Mouse (Mus musculus) ES-Bruce4 (cell line): Measurements from ENCODE around the gene Auts2. TPM values are rescaled to one million over a fixed set of nuclear protein-coding genes. Genes with fewer than 3 reads are reported as not detected.

Experiments
- H3K27ac ChIP-seq: 2 replicates; pipeline ENCODE4 v1.5.1; 2012; ENCODE audit warnings: low read length, inconsistent platforms; ENCODE audit not compliant: insufficient read depth
- H3K27me3 ChIP-seq: 2 replicates; pipeline ENCODE4 v1.6.1; 2012; ENCODE audit warnings: mild to moderate bottlenecking, low read length, inconsistent platforms; ENCODE audit not compliant: control insufficient read depth, poor library complexity, insufficient read depth, severe bottlenecking
- H3K36me3 ChIP-seq: 2 replicates; pipeline ENCODE4 v1.6.1; 2012; ENCODE audit warnings: inconsistent platforms, mild to moderate bottlenecking, low read length, moderate library complexity; ENCODE audit not compliant: control insufficient read depth, poor library complexity, insufficient read depth, severe bottlenecking
- H3K4me1 ChIP-seq: one replicate; pipeline ENCODE4 v1.8.1; 2011; ENCODE audit warnings: low read length; ENCODE audit not compliant: control insufficient read depth, insufficient read depth
- H3K4me3 ChIP-seq: 2 replicates; pipeline ENCODE4 v1.5.1; 2011; ENCODE audit warnings: low read depth, mild to moderate bottlenecking, low read length
- H3K9ac ChIP-seq: 2 replicates; pipeline ENCODE4 v1.6.1; 2012; ENCODE audit warnings: low read depth, mild to moderate bottlenecking, inconsistent platforms; ENCODE audit not compliant: poor library complexity, severe bottlenecking
- H3K9me3 ChIP-seq: replicated peaks from 2 replicates; pipeline ENCODE4 v1.6.1; 2012; ENCODE audit warnings: mild to moderate bottlenecking, low read length, inconsistent platforms; ENCODE audit not compliant: control insufficient read depth, poor library complexity, insufficient read depth, severe bottlenecking
- CTCF ChIP-seq: IDR thresholded peaks from one replicate; pipeline ENCODE4 v1.8.1; 2011; ENCODE audit warnings: low read depth, low read length
- EP300 ChIP-seq: IDR thresholded peaks from 2 replicates; pipeline ENCODE4 v1.6.1; 2011; ENCODE audit warnings: low read depth, low read length; ENCODE audit not compliant: insufficient read depth
- POLR2A ChIP-seq: IDR thresholded peaks from one replicate; pipeline ENCODE4 v1.8.1; 2011; ENCODE audit warnings: low read length; ENCODE audit not compliant: insufficient read depth
- polyA plus RNA-seq: library from polyadenylated mRNA; stranded (reverse); fragments of >200 nt; gene quantifications from 2 replicates; pipeline ENCODE4 v1.2.4, GENCODE M21; 2011; ENCODE audit warnings: low read depth; ENCODE audit not compliant: missing spikeins, insufficient read depth, insufficient read length

Gene Auts2
- polyA plus RNA-seq, 1 experiment, result 23.4 TPM

- H3K4me3 ChIP-seq, result no peak overlapping the region
- no peaks in the 10 kb centered on the region for H3K4me1 ChIP-seq
- TF ChIP-seq CTCF (no peak), EP300 (no peak), POLR2A (no peak)
- no peaks in the 10 kb centered on the region for H3K27me3 ChIP-seq
- no peak overlapping the region for H3K27ac ChIP-seq
- H3K9ac ChIP-seq, result no peak overlapping the region
- H3K36me3 ChIP-seq, result no peaks in the 10 kb centered on the region
- no peaks in the 10 kb centered on the region; the same call in 1 of the 2 replicates for H3K9me3 ChIP-seq
These were observed 832.2 kb downstream of the Auts2 start for GRCm38 (mm10) chr5:131710735-131711473.

GRCm38 (mm10) chr5:131707471-131707870 lies 835.7 kb downstream of the Auts2 start:
- H3K9me3 ChIP-seq, result no peaks in the 10 kb centered on the region; the same call in 1 of the 2 replicates
- H3K9ac ChIP-seq, result no peak overlapping the region
- TF ChIP-seq EP300, result no peak
- no peaks in the 10 kb centered on the region for H3K36me3 ChIP-seq
- no peak overlapping the region for H3K4me3 ChIP-seq
- H3K4me1 ChIP-seq, result no peaks in the 10 kb centered on the region
- H3K27ac ChIP-seq, result no peak overlapping the region
- no peaks in the 10 kb centered on the region for H3K27me3 ChIP-seq

- H3K27ac ChIP-seq, result no peak overlapping the region
- TF ChIP-seq EP300, result peak; percentile 69; the same call in 1 of the 2 replicates
- no peak for TF ChIP-seq CTCF
- no peaks in the 10 kb centered on the region for H3K4me1 ChIP-seq
- no peak overlapping the region for H3K4me3 ChIP-seq
- H3K9me3 ChIP-seq, result no peaks in the 10 kb centered on the region
- H3K9ac ChIP-seq, result no peak overlapping the region
- no peaks in the 10 kb centered on the region for H3K36me3 ChIP-seq
- no peaks in the 10 kb centered on the region for H3K27me3 ChIP-seq
These were observed 839.4 kb downstream of the Auts2 start for GRCm38 (mm10) chr5:131703729-131704128.

- Histone ChIP-seq H3K27me3 (no peaks in the 10 kb centered on the region), H3K9ac (no peak overlapping the region), H3K4me1 (no peaks in the 10 kb centered on the region), H3K4me3 (no peak overlapping the region), H3K36me3 (no peaks in the 10 kb centered on the region), H3K27ac (no peak overlapping the region), H3K9me3 (no peaks in the 10 kb centered on the region)
- TF ChIP-seq CTCF, result no peak
- no peak for TF ChIP-seq POLR2A
- no peak for TF ChIP-seq EP300
These were observed 840.2 kb downstream of the Auts2 start for GRCm38 (mm10) chr5:131702840-131703392.

- no peaks in the 10 kb centered on the region for H3K4me1 ChIP-seq
These were observed 844.2 kb downstream of the Auts2 start for GRCm38 (mm10) chr5:131698900-131699299.

GRCm38 (mm10) chr5:131690781-131691180 lies 852.4 kb downstream of the Auts2 start:
- H3K4me1 ChIP-seq, result no peaks in the 10 kb centered on the region
- H3K4me3 ChIP-seq, result no peak overlapping the region
- no peaks in the 10 kb centered on the region for H3K36me3 ChIP-seq
- H3K9ac ChIP-seq, result no peak overlapping the region
- H3K27ac ChIP-seq, result no peak overlapping the region
- TF ChIP-seq CTCF (no peak), EP300 (no peak), POLR2A (no peak)
- no peaks in the 10 kb centered on the region for H3K27me3 ChIP-seq
- H3K9me3 ChIP-seq, result no peaks in the 10 kb centered on the region

More at GRCm38 (mm10) chr5:131698900-131699299, 844.2 kb downstream of the Auts2 start:
- TF ChIP-seq EP300 (no peak), CTCF (no peak), POLR2A (no peak)
- H3K36me3 ChIP-seq, result no peaks in the 10 kb centered on the region
- H3K27me3 ChIP-seq, result no peaks in the 10 kb centered on the region
- H3K27ac ChIP-seq, result no peak overlapping the region
- no peak overlapping the region for H3K4me3 ChIP-seq
- H3K9me3 ChIP-seq, result no peaks in the 10 kb centered on the region
- H3K9ac ChIP-seq, result no peak overlapping the region
